Mouse (Mus musculus) forebrain, embryonic 15.5 days (tissue): ENCODE data around the gene Doxl2. TPM values are rescaled to one million over a fixed set of nuclear protein-coding genes. Genes with fewer than 3 reads are reported as not detected.

Experiments used
- polyA plus RNA-seq: library from polyadenylated mRNA; unstranded; fragments of >200 nt; fragmentation: Nextera tagmentation; extraction: Ambion mirVana; gene quantifications from 2 replicates; pipeline ENCODE4 v1.2.1, GENCODE M21; 2015

Doxl2 gene
- polyA plus RNA-seq, 1 experiment from 2014 or later = not detected

Other genes with a start within 250 kb of the Doxl2 start
- 4.1 and 4.6 TPM in 2 replicates for gene Gimap1, start 235.9 kb upstream of the Doxl2 start, polyA plus RNA-seq
- gene Gimap5, start 228.8 kb upstream of the Doxl2 start, polyA plus RNA-seq = 0.86 and 1.2 TPM in 2 replicates
- gene Gimap3, start 204.1 kb upstream of the Doxl2 start, polyA plus RNA-seq = not detected in 2 replicates
- gene Tmem176a, start 134.0 kb upstream of the Doxl2 start, polyA plus RNA-seq = 11.1 and 11.2 TPM in 2 replicates
- 85.0 and 90.2 TPM in 2 replicates for gene Tmem176b, start 133.5 kb upstream of the Doxl2 start, polyA plus RNA-seq
- not detected in 2 replicates for gene Aoc1, start 102.1 kb upstream of the Doxl2 start, polyA plus RNA-seq
- not detected in 2 replicates for gene 1600015I10Rik, start 45.1 kb upstream of the Doxl2 start, polyA plus RNA-seq
- gene Svs1, start 11.9 kb downstream of the Doxl2 start, polyA plus RNA-seq = not detected in 2 replicates
- 0.24 and 0.47 TPM in 2 replicates for gene Gpnmb, start 61.6 kb downstream of the Doxl2 start, polyA plus RNA-seq
- 67.4 and 69.2 TPM in 2 replicates for gene Malsu1, start 98.8 kb downstream of the Doxl2 start, polyA plus RNA-seq
- 36.5 and 39.8 TPM in 2 replicates for gene Igf2bp3, start 240.0 kb downstream of the Doxl2 start, polyA plus RNA-seq